Mouse (Mus musculus): Measurements from ENCODE around the gene Angel1. TPM values are rescaled to one million over a fixed set of nuclear protein-coding genes. Genes with fewer than 3 reads are reported as not detected.

Angel1 gene
- total and polyA plus RNA-seq, 3 experiments, result 1.3 to 5.3 TPM; not detected in 1

DNA sequence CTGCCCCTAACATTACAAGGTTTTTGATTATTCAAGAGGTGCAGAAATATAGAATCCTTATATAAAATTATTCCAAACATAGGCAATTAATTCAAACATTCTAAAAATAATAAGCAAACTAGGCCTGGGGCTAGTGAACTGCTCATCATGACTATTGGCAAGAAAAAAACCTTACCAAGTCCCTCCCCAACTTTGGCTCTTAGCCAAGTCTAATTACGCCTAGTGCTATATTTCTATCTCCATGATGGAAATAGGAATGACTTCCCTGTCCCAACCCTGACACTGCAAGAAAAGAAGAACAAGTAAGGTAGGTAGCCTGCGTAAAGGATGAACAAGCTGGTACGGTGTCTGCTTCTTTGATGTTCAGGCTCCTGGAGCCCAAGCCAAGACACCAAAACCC lies 23.6 kb downstream of the Angel1 start:
- no peak overlapping the region for H3K27ac ChIP-seq (ENCODE audit: control insufficient read depth, low read depth, low read length)
- no peak overlapping the region for H3K4me3 ChIP-seq (ENCODE audit: control insufficient read depth in 1 of 2, insufficient read depth in 1 of 2, low read depth in 2 of 2, low read length in 2 of 2)
- DNase-seq (ENCODE audit: low read depth, low spot score), result no peak
- no peaks in the 10 kb centered on the region for H3K79me2 ChIP-seq (ENCODE audit: control insufficient read depth, insufficient read depth, low read length, poor library complexity)
- H3K9me3 ChIP-seq (replicated peaks; ENCODE audit: insufficient read depth, low read length), result no peaks in the 10 kb centered on the region
- H3K27me3 ChIP-seq (ENCODE audit: control insufficient read depth in 1 of 2, insufficient read depth in 2 of 2, low read length in 2 of 2), result no peaks in the 10 kb centered on the region; a peak in 1 of 4 replicates
- TF ChIP-seq BHLHE40 (IDR thresholded peaks at IDR 0.05; ENCODE audit: borderline replicate concordance, low read depth, low read length) (no peak), POLR2A (IDR thresholded peaks at IDR 0.05; ENCODE audit: control insufficient read depth in 1 of 2, insufficient read depth in 1 of 2, low read depth in 1 of 2, low read length in 2 of 2, poor library complexity in 1 of 2) (no peak), POLR2AphosphoS5 (IDR thresholded peaks at IDR 0.05; ENCODE audit: borderline replicate concordance, low read depth, low read length) (no peak), MYB (IDR thresholded peaks at IDR 0.05; ENCODE audit: low read depth, low read length) (no peak), MAFK (IDR thresholded peaks at IDR 0.05; ENCODE audit: borderline replicate concordance, low read depth, low read length) (no peak), ELF1 (IDR thresholded peaks at IDR 0.05; ENCODE audit: low read depth, low read length) (no peak), E2F4 (IDR thresholded peaks at IDR 0.05; ENCODE audit: borderline replicate concordance, low read depth, low read length) (no peak), MYC (IDR thresholded peaks at IDR 0.05; ENCODE audit: low read depth, low read length) (no peak), EP300 (IDR thresholded peaks at IDR 0.05; ENCODE audit: low read depth in 1 of 2, low read length in 2 of 2) (no peak), USF2 (IDR thresholded peaks at IDR 0.05; ENCODE audit: borderline replicate concordance in 1 of 2, insufficient read depth in 1 of 2, low read depth in 1 of 2, low read length in 2 of 2) (no peak), ZC3H11A (IDR thresholded peaks at IDR 0.05; ENCODE audit: low read depth, low read length) (no peak), GABPA (IDR thresholded peaks at IDR 0.05; ENCODE audit: low read depth, low read length) (no peak), POLR2AphosphoS2 (IDR thresholded peaks at IDR 0.05; ENCODE audit: low read length) (no peak), SIN3A (IDR thresholded peaks at IDR 0.05; ENCODE audit: low read length) (no peak)
- H3K4me1 ChIP-seq (ENCODE audit: control insufficient read depth in 1 of 2, insufficient read depth in 2 of 2, low read length in 2 of 2), result no peaks in the 10 kb centered on the region
- no peaks in the 10 kb centered on the region for H3K36me3 ChIP-seq (ENCODE audit: control insufficient read depth in 1 of 2, insufficient read depth in 2 of 2, low read length in 2 of 2)
- no peak overlapping the region for H3K9ac ChIP-seq (ENCODE audit: control insufficient read depth, low read depth, low read length, poor library complexity, severe bottlenecking)

DNA sequence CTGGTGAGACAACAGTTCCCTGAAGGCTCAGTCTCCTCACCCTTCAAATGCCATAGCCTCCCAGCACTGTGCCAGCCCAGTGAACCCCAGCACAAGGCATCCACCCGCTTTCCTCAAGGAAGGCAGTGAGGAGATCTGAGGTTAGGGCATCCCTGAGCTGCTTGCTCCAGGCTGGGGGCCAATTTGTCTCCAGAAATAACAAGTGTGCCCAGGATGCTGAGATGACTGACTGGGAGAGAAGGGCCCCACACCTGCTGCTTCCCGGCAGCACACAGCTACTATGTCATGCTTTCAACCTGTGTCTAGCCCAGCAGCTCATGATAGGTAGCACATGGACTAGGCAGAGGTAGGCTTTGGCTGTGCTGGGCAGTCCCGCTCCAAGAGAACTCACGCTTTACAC lies 24.8 kb downstream of the Angel1 start:
- DNase-seq (ENCODE audit: low read depth, low spot score), result no peak
- Histone ChIP-seq H3K9ac (ENCODE audit: control insufficient read depth, low read depth, low read length, poor library complexity, severe bottlenecking) (no peak overlapping the region), H3K27me3 (ENCODE audit: control insufficient read depth in 1 of 2, insufficient read depth in 2 of 2, low read length in 2 of 2) (no peaks in the 10 kb centered on the region; a peak in 1 of 4 replicates), H3K79me2 (ENCODE audit: control insufficient read depth, insufficient read depth, low read length, poor library complexity) (no peaks in the 10 kb centered on the region), H3K9me3 (replicated peaks; ENCODE audit: insufficient read depth, low read length) (no peaks in the 10 kb centered on the region), H3K36me3 (ENCODE audit: control insufficient read depth in 1 of 2, insufficient read depth in 2 of 2, low read length in 2 of 2) (no peaks in the 10 kb centered on the region), H3K27ac (ENCODE audit: control insufficient read depth, low read depth, low read length) (no peak overlapping the region), H3K4me1 (ENCODE audit: control insufficient read depth in 1 of 2, insufficient read depth in 2 of 2, low read length in 2 of 2) (no peaks in the 10 kb centered on the region), H3K4me3 (ENCODE audit: control insufficient read depth in 1 of 2, insufficient read depth in 1 of 2, low read depth in 2 of 2, low read length in 2 of 2) (no peak overlapping the region)
- TF ChIP-seq TCF12 (IDR thresholded peaks at IDR 0.05; ENCODE audit: low read depth, low read length) (no peak), TAL1 (IDR thresholded peaks at IDR 0.05; ENCODE audit: low read length) (no peak), MAX (IDR thresholded peaks at IDR 0.05; ENCODE audit: low read length) (no peak), MYB (IDR thresholded peaks at IDR 0.05; ENCODE audit: low read depth, low read length) (no peak), MAZ (IDR thresholded peaks at IDR 0.05; ENCODE audit: low read depth, low read length) (no peak), POLR2A (IDR thresholded peaks at IDR 0.05; ENCODE audit: control insufficient read depth in 1 of 2, insufficient read depth in 1 of 2, low read depth in 1 of 2, low read length in 2 of 2, poor library complexity in 1 of 2) (no peak), MXI1 (IDR thresholded peaks at IDR 0.05; ENCODE audit: low read depth, low read length) (no peak), CTCF (IDR thresholded peaks at IDR 0.05 in 2 of 3, conservative IDR thresholded peaks at IDR 0.05 in 1 of 3; ENCODE audit: control insufficient read depth in 1 of 3, insufficient read depth in 1 of 3, low read depth in 2 of 3, low read length in 3 of 3, poor library complexity in 1 of 3, severe bottlenecking in 1 of 3) (no peak), NELFE (IDR thresholded peaks at IDR 0.05; ENCODE audit: low read depth, low read length) (no peak), ZKSCAN1 (IDR thresholded peaks at IDR 0.05; ENCODE audit: low read depth, low read length) (no peak), HCFC1 (IDR thresholded peaks at IDR 0.05; ENCODE audit: low read depth, low read length) (no peak), EP300 (IDR thresholded peaks at IDR 0.05; ENCODE audit: low read depth in 1 of 2, low read length in 2 of 2) (no peak), MYC (IDR thresholded peaks at IDR 0.05; ENCODE audit: low read depth, low read length) (no peak)

All from MEL (cell line).